Mouse (Mus musculus): ENCODE measurements around the gene Ppp3ca. TPM values are rescaled to one million over a fixed set of nuclear protein-coding genes. Genes with fewer than 3 reads are reported as not detected.

The Ppp3ca gene
- polyA plus RNA-seq, 1 experiment: 9.7 TPM

GRCm38 (mm10) chr3:136749951-136750350 lies 80.0 kb downstream of the Ppp3ca start:
- Histone ChIP-seq H3K4me3 (ENCODE audit: insufficient read depth, poor library complexity, severe bottlenecking) (no peak overlapping the region), H3ac (ENCODE audit: control insufficient read depth, insufficient read length, low read depth) (no peak overlapping the region), H3K79me3 (ENCODE audit: low read depth) (peaks cover 25% of the 10 kb centered on the region), H3K27me3 (ENCODE audit: control insufficient read depth, insufficient read depth, insufficient read length) (no peaks in the 10 kb centered on the region), H3K36me3 (ENCODE audit: control insufficient read depth, insufficient read depth) (no peaks in the 10 kb centered on the region), H3K79me2 (ENCODE audit: control insufficient read depth, insufficient read depth) (peaks cover 56% of the 10 kb centered on the region)
- TF ChIP-seq USF1 (IDR thresholded peaks at IDR 0.05; ENCODE audit: low read depth): no peak
- TF ChIP-seq MYOD1 (IDR thresholded peaks at IDR 0.05; ENCODE audit: control insufficient read depth, insufficient read length, low read depth): no peak
- TF ChIP-seq CTCF (IDR thresholded peaks at IDR 0.05; ENCODE audit: control insufficient read depth, insufficient read depth, insufficient read length): no peak
- TF ChIP-seq MAX (IDR thresholded peaks at IDR 0.05): no peak
- no peak for TF ChIP-seq MYOG (IDR thresholded peaks at IDR 0.05; ENCODE audit: control insufficient read depth, extremely low read depth, insufficient read length)
- TF ChIP-seq FOSL1 (IDR thresholded peaks at IDR 0.05; ENCODE audit: insufficient read depth, low read length, poor library complexity, severe bottlenecking): no peak
- TF ChIP-seq CEBPB (IDR thresholded peaks at IDR 0.05; ENCODE audit: low read depth): no peak

GRCm38 (mm10) chr3:136752126-136752716 lies 82.3 kb downstream of the Ppp3ca start:
- Histone ChIP-seq H3ac (ENCODE audit: control insufficient read depth, insufficient read length, low read depth) (no peak overlapping the region), H3K79me2 (ENCODE audit: control insufficient read depth, insufficient read depth) (peaks cover 49% of the 10 kb centered on the region)
- no peak for TF ChIP-seq CTCF (IDR thresholded peaks at IDR 0.05; ENCODE audit: control insufficient read depth, insufficient read depth, insufficient read length)
- no peak for TF ChIP-seq MYOD1 (IDR thresholded peaks at IDR 0.05; ENCODE audit: control insufficient read depth, insufficient read length, low read depth)
- no peak for TF ChIP-seq MYOG (IDR thresholded peaks at IDR 0.05; ENCODE audit: control insufficient read depth, extremely low read depth, insufficient read length)
- TF ChIP-seq FOSL1 (IDR thresholded peaks at IDR 0.05; ENCODE audit: insufficient read depth, low read length, poor library complexity, severe bottlenecking): no peak
- TF ChIP-seq USF1 (IDR thresholded peaks at IDR 0.05; ENCODE audit: low read depth): no peak
- TF ChIP-seq MAX (IDR thresholded peaks at IDR 0.05): no peak
- no peak for TF ChIP-seq CEBPB (IDR thresholded peaks at IDR 0.05; ENCODE audit: low read depth)

GRCm38 (mm10) chr3:136756137-136756536 lies 86.2 kb downstream of the Ppp3ca start:
- Histone ChIP-seq H3K36me3 (ENCODE audit: control insufficient read depth, insufficient read depth) (no peaks in the 10 kb centered on the region), H3K79me2 (ENCODE audit: control insufficient read depth, insufficient read depth) (peaks cover 41% of the 10 kb centered on the region), H3K27me3 (ENCODE audit: control insufficient read depth, insufficient read depth, insufficient read length) (no peaks in the 10 kb centered on the region), H3K79me3 (ENCODE audit: low read depth) (peaks cover 17% of the 10 kb centered on the region), H3ac (ENCODE audit: control insufficient read depth, insufficient read length, low read depth) (no peak overlapping the region), H3K4me3 (ENCODE audit: insufficient read depth, poor library complexity, severe bottlenecking) (no peak overlapping the region)
- TF ChIP-seq MYOG (IDR thresholded peaks at IDR 0.05; ENCODE audit: control insufficient read depth, extremely low read depth, insufficient read length): no peak
- TF ChIP-seq CEBPB (IDR thresholded peaks at IDR 0.05; ENCODE audit: low read depth): no peak
- TF ChIP-seq FOSL1 (IDR thresholded peaks at IDR 0.05; ENCODE audit: insufficient read depth, low read length, poor library complexity, severe bottlenecking): no peak
- TF ChIP-seq MYOD1 (IDR thresholded peaks at IDR 0.05; ENCODE audit: control insufficient read depth, insufficient read length, low read depth): no peak

More at GRCm38 (mm10) chr3:136752126-136752716, 82.3 kb downstream of the Ppp3ca start:
- Histone ChIP-seq H3K4me3 (ENCODE audit: insufficient read depth, poor library complexity, severe bottlenecking) (no peak overlapping the region), H3K27me3 (ENCODE audit: control insufficient read depth, insufficient read depth, insufficient read length) (no peaks in the 10 kb centered on the region), H3K79me3 (ENCODE audit: low read depth) (peaks cover 21% of the 10 kb centered on the region), H3K36me3 (ENCODE audit: control insufficient read depth, insufficient read depth) (no peaks in the 10 kb centered on the region)

- Histone ChIP-seq H3K4me3 (ENCODE audit: insufficient read depth, poor library complexity, severe bottlenecking) (no peak overlapping the region), H3K27me3 (ENCODE audit: control insufficient read depth, insufficient read depth, insufficient read length) (no peaks in the 10 kb centered on the region), H3K36me3 (ENCODE audit: control insufficient read depth, insufficient read depth) (no peaks in the 10 kb centered on the region), H3K79me2 (ENCODE audit: control insufficient read depth, insufficient read depth) (peaks cover 50% of the 10 kb centered on the region), H3ac (ENCODE audit: control insufficient read depth, insufficient read length, low read depth) (no peak overlapping the region), H3K79me3 (ENCODE audit: low read depth) (peaks cover 12% of the 10 kb centered on the region)
- TF ChIP-seq USF1 (IDR thresholded peaks at IDR 0.05; ENCODE audit: low read depth) (no peak), CEBPB (IDR thresholded peaks at IDR 0.05; ENCODE audit: low read depth) (no peak), MAX (IDR thresholded peaks at IDR 0.05) (no peak), MYOD1 (IDR thresholded peaks at IDR 0.05; ENCODE audit: control insufficient read depth, insufficient read length, low read depth) (no peak), FOSL1 (IDR thresholded peaks at IDR 0.05; ENCODE audit: insufficient read depth, low read length, poor library complexity, severe bottlenecking) (no peak), CTCF (IDR thresholded peaks at IDR 0.05; ENCODE audit: control insufficient read depth, insufficient read depth, insufficient read length) (no peak), MYOG (IDR thresholded peaks at IDR 0.05; ENCODE audit: control insufficient read depth, extremely low read depth, insufficient read length) (no peak)
These were observed 89.5 kb downstream of the Ppp3ca start for GRCm38 (mm10) chr3:136759446-136759845.

GRCm38 (mm10) chr3:136761292-136761978 lies 91.5 kb downstream of the Ppp3ca start:
- Histone ChIP-seq H3ac (ENCODE audit: control insufficient read depth, insufficient read length, low read depth) (no peak overlapping the region), H3K4me3 (ENCODE audit: insufficient read depth, poor library complexity, severe bottlenecking) (no peak overlapping the region), H3K27me3 (ENCODE audit: control insufficient read depth, insufficient read depth, insufficient read length) (no peaks in the 10 kb centered on the region), H3K36me3 (ENCODE audit: control insufficient read depth, insufficient read depth) (no peaks in the 10 kb centered on the region), H3K79me3 (ENCODE audit: low read depth) (peaks cover 9% of the 10 kb centered on the region), H3K79me2 (ENCODE audit: control insufficient read depth, insufficient read depth) (peaks cover 49% of the 10 kb centered on the region)
- TF ChIP-seq CEBPB (IDR thresholded peaks at IDR 0.05; ENCODE audit: low read depth) (no peak), CTCF (IDR thresholded peaks at IDR 0.05; ENCODE audit: control insufficient read depth, insufficient read depth, insufficient read length) (no peak), MAX (IDR thresholded peaks at IDR 0.05) (no peak), FOSL1 (IDR thresholded peaks at IDR 0.05; ENCODE audit: insufficient read depth, low read length, poor library complexity, severe bottlenecking) (no peak), USF1 (IDR thresholded peaks at IDR 0.05; ENCODE audit: low read depth) (no peak), MYOG (IDR thresholded peaks at IDR 0.05; ENCODE audit: control insufficient read depth, extremely low read depth, insufficient read length) (no peak)
